Mouse (Mus musculus): ENCODE data around the gene Usp32. TPM values are rescaled to one million over a fixed set of nuclear protein-coding genes. Genes with fewer than 3 reads are reported as not detected.

The Usp32 gene
- polyA plus RNA-seq, 1 experiment, result 9.6 TPM

- no peak overlapping the region for H3K27ac ChIP-seq (ENCODE audit: insufficient read depth, low read depth, low read length)
- peak overlapping the region; percentile 52; the same call in 1 of the 2 replicates for H3K4me3 ChIP-seq (ENCODE audit: insufficient read depth, low read depth, low read length)
- no peak for DNase-seq
- TF ChIP-seq POLR2A (IDR thresholded peaks at IDR 0.05; ENCODE audit: low read depth, low read length) (no peak), CTCF (conservative IDR thresholded peaks at IDR 0.05; ENCODE audit: insufficient read depth, insufficient read length, low read depth, low read length) (no peak)
- H3K27me3 ChIP-seq (replicated peaks; ENCODE audit: control insufficient read depth, insufficient read depth, low read length), result no peaks in the 10 kb centered on the region
- no peaks in the 10 kb centered on the region for H3K36me3 ChIP-seq (ENCODE audit: control insufficient read depth, insufficient read depth, low read length)
- H3K4me1 ChIP-seq (ENCODE audit: control insufficient read depth, insufficient read depth, low read length), result peaks cover 14% of the 10 kb centered on the region
- 14% methylated on average over 15 of the region's 15 CpGs for WGBS
Observed at GRCm38 (mm10) chr11:84957171-84957570, 182.8 kb downstream of the Usp32 start.

GRCm38 (mm10) chr11:84956400-84956799, 183.6 kb downstream of the Usp32 start:
- Histone ChIP-seq H3K4me3 (ENCODE audit: insufficient read depth, low read depth, low read length) (no peak overlapping the region), H3K27me3 (replicated peaks; ENCODE audit: control insufficient read depth, insufficient read depth, low read length) (no peaks in the 10 kb centered on the region), H3K27ac (ENCODE audit: insufficient read depth, low read depth, low read length) (no peak overlapping the region), H3K36me3 (ENCODE audit: control insufficient read depth, insufficient read depth, low read length) (no peaks in the 10 kb centered on the region), H3K4me1 (ENCODE audit: control insufficient read depth, insufficient read depth, low read length) (peaks cover 14% of the 10 kb centered on the region)
- no peak for DNase-seq
- TF ChIP-seq CTCF (conservative IDR thresholded peaks at IDR 0.05; ENCODE audit: insufficient read depth, insufficient read length, low read depth, low read length) (no peak), POLR2A (IDR thresholded peaks at IDR 0.05; ENCODE audit: low read depth, low read length) (no peak)
- WGBS, result 46% methylated on average over 5 of the region's 5 CpGs

- 10% methylated on average over 2 of the region's 2 CpGs for WGBS
- H3K27ac ChIP-seq (ENCODE audit: insufficient read depth, low read depth, low read length), result no peak overlapping the region
- H3K27me3 ChIP-seq (replicated peaks; ENCODE audit: control insufficient read depth, insufficient read depth, low read length), result no peaks in the 10 kb centered on the region
- no peaks in the 10 kb centered on the region for H3K36me3 ChIP-seq (ENCODE audit: control insufficient read depth, insufficient read depth, low read length)
- H3K4me3 ChIP-seq (ENCODE audit: insufficient read depth, low read depth, low read length), result no peak overlapping the region
- TF ChIP-seq POLR2A (IDR thresholded peaks at IDR 0.05; ENCODE audit: low read depth, low read length), result no peak
- no peak for TF ChIP-seq CTCF (conservative IDR thresholded peaks at IDR 0.05; ENCODE audit: insufficient read depth, insufficient read length, low read depth, low read length)
- peak; percentile 36 for DNase-seq
- H3K4me1 ChIP-seq (ENCODE audit: control insufficient read depth, insufficient read depth, low read length), result peaks cover 6% of the 10 kb centered on the region; the same call in 1 of the 2 replicates
Observed at GRCm38 (mm10) chr11:84952611-84953010, 187.3 kb downstream of the Usp32 start.

GRCm38 (mm10) chr11:84948526-84948925, 191.4 kb downstream of the Usp32 start:
- 26% methylated on average over 3 of the region's 3 CpGs for WGBS
- Histone ChIP-seq H3K4me1 (ENCODE audit: control insufficient read depth, insufficient read depth, low read length) (peaks cover 12% of the 10 kb centered on the region), H3K27ac (ENCODE audit: insufficient read depth, low read depth, low read length) (no peak overlapping the region; the same call in 1 of the 2 replicates), H3K36me3 (ENCODE audit: control insufficient read depth, insufficient read depth, low read length) (no peaks in the 10 kb centered on the region), H3K27me3 (replicated peaks; ENCODE audit: control insufficient read depth, insufficient read depth, low read length) (no peaks in the 10 kb centered on the region), H3K4me3 (ENCODE audit: insufficient read depth, low read depth, low read length) (no peak overlapping the region)
- peak; percentile 90 for DNase-seq
- no peak for TF ChIP-seq POLR2A (IDR thresholded peaks at IDR 0.05; ENCODE audit: low read depth, low read length)
- no peak for TF ChIP-seq CTCF (conservative IDR thresholded peaks at IDR 0.05; ENCODE audit: insufficient read depth, insufficient read length, low read depth, low read length)

GRCm38 (mm10) chr11:84948114-84948513, 191.8 kb downstream of the Usp32 start:
- Histone ChIP-seq H3K4me3 (ENCODE audit: insufficient read depth, low read depth, low read length) (no peak overlapping the region), H3K36me3 (ENCODE audit: control insufficient read depth, insufficient read depth, low read length) (no peaks in the 10 kb centered on the region), H3K27me3 (replicated peaks; ENCODE audit: control insufficient read depth, insufficient read depth, low read length) (no peaks in the 10 kb centered on the region), H3K4me1 (ENCODE audit: control insufficient read depth, insufficient read depth, low read length) (peaks cover 12% of the 10 kb centered on the region), H3K27ac (ENCODE audit: insufficient read depth, low read depth, low read length) (no peak overlapping the region; the same call in 1 of the 2 replicates)
- TF ChIP-seq CTCF (conservative IDR thresholded peaks at IDR 0.05; ENCODE audit: insufficient read depth, insufficient read length, low read depth, low read length), result no peak
- no peak for TF ChIP-seq POLR2A (IDR thresholded peaks at IDR 0.05; ENCODE audit: low read depth, low read length)
- DNase-seq, result peak; percentile 34
- 45% methylated on average over 3 of the region's 3 CpGs for WGBS

GRCm38 (mm10) chr11:84947206-84947605, 192.8 kb downstream of the Usp32 start:
- Histone ChIP-seq H3K4me1 (ENCODE audit: control insufficient read depth, insufficient read depth, low read length) (peaks cover 12% of the 10 kb centered on the region), H3K36me3 (ENCODE audit: control insufficient read depth, insufficient read depth, low read length) (no peaks in the 10 kb centered on the region), H3K4me3 (ENCODE audit: insufficient read depth, low read depth, low read length) (no peak overlapping the region), H3K27ac (ENCODE audit: insufficient read depth, low read depth, low read length) (no peak overlapping the region), H3K27me3 (replicated peaks; ENCODE audit: control insufficient read depth, insufficient read depth, low read length) (no peaks in the 10 kb centered on the region)
- TF ChIP-seq CTCF (conservative IDR thresholded peaks at IDR 0.05; ENCODE audit: insufficient read depth, insufficient read length, low read depth, low read length) (no peak), POLR2A (IDR thresholded peaks at IDR 0.05; ENCODE audit: low read depth, low read length) (no peak)
- 54% methylated on average over 6 of the region's 6 CpGs for WGBS
- DNase-seq, result no peak

- H3K27me3 ChIP-seq (replicated peaks; ENCODE audit: control insufficient read depth, insufficient read depth, low read length), result no peaks in the 10 kb centered on the region
- H3K4me3 ChIP-seq (ENCODE audit: insufficient read depth, low read depth, low read length), result no peak overlapping the region
- no peak for TF ChIP-seq CTCF (conservative IDR thresholded peaks at IDR 0.05; ENCODE audit: insufficient read depth, insufficient read length, low read depth, low read length)
- TF ChIP-seq POLR2A (IDR thresholded peaks at IDR 0.05; ENCODE audit: low read depth, low read length), result no peak
- H3K27ac ChIP-seq (ENCODE audit: insufficient read depth, low read depth, low read length), result no peak overlapping the region
- H3K36me3 ChIP-seq (ENCODE audit: control insufficient read depth, insufficient read depth, low read length), result no peaks in the 10 kb centered on the region
- peak; percentile 90 for DNase-seq
- H3K4me1 ChIP-seq (ENCODE audit: control insufficient read depth, insufficient read depth, low read length), result peaks cover 12% of the 10 kb centered on the region
- WGBS, result 32% methylated on average over 3 of the region's 3 CpGs
Observed at GRCm38 (mm10) chr11:84945841-84946240, 194.1 kb downstream of the Usp32 start.
